Mouse (Mus musculus): ENCODE results near the gene Tmem40.

GRCm38 (mm10) chr6:115697739-115698558, 64.3 kb downstream of the Tmem40 start:
- TF ChIP-seq CTCF (IDR thresholded peaks at IDR 0.05; ENCODE audit: low read depth), result no peak
- TF ChIP-seq EP300 (optimal IDR thresholded peaks at IDR 0.05), result no peak

Data from stomach, postnatal 0 days (tissue).